Mouse (Mus musculus) embryonic facial prominence, embryonic 13.5 days (tissue): Measurements from ENCODE around the gene Disc1. TPM values are rescaled to one million over a fixed set of nuclear protein-coding genes. Genes with fewer than 3 reads are reported as not detected.

Experiments used
- ATAC-seq: fragments of 200-750 bp; cut with Nextera tagmentation; 2 replicates; pipeline ENCODE4 v1.8.0; 2017; ENCODE audit warnings: low read depth; ENCODE audit not compliant: insufficient number of reproducible peaks, insufficient read depth, low FRiP score, low TSS enrichment
- H3K27ac ChIP-seq: fragments of 300-500 bp; sonication (generic); 2 replicates; pipeline ENCODE4 v1.5.1; 2015; ENCODE audit warnings: moderate library complexity, mild to moderate bottlenecking, inconsistent platforms
- H3K27me3 ChIP-seq: fragments of 300-500 bp; sonication (generic); 2 replicates; pipeline ENCODE4 v1.6.1; 2015; ENCODE audit warnings: mild to moderate bottlenecking, inconsistent platforms
- H3K36me3 ChIP-seq: fragments of 300-500 bp; sonication (generic); 2 replicates; pipeline ENCODE4 v1.6.1; 2015; ENCODE audit warnings: mild to moderate bottlenecking, inconsistent platforms
- H3K4me1 ChIP-seq: fragments of 300-500 bp; sonication (generic); 2 replicates; pipeline ENCODE4 v1.6.1; 2015; ENCODE audit warnings: inconsistent platforms
- H3K4me2 ChIP-seq: fragments of 300-500 bp; sonication (generic); 2 replicates; pipeline ENCODE4 v1.6.1; 2015; ENCODE audit warnings: moderate library complexity, mild to moderate bottlenecking, inconsistent platforms
- H3K4me3 ChIP-seq: fragments of 300-500 bp; sonication (generic); 2 replicates; pipeline ENCODE4 v1.5.1; 2015; ENCODE audit warnings: mild to moderate bottlenecking, inconsistent platforms
- H3K9ac ChIP-seq: fragments of 300-500 bp; sonication (generic); 2 replicates; pipeline ENCODE4 v1.6.1; 2015; ENCODE audit warnings: mild to moderate bottlenecking, inconsistent platforms
- H3K9me3 ChIP-seq: fragments of 300-500 bp; sonication (generic); 2 replicates; pipeline ENCODE4 v1.6.1; 2016; ENCODE audit warnings: inconsistent platforms
- WGBS: fragments of 180-500 bp; shearing (Covaris S2); methylation state at CpG from one replicate; pipeline ENCODE4 v1.1.7; 2015; ENCODE audit warnings: mixed read lengths; 5-methylcytosine and 5-hydroxymethylcytosine counted together
- polyA plus RNA-seq: library from polyadenylated mRNA; unstranded; fragments of >200 nt; fragmentation: Nextera tagmentation; extraction: Ambion mirVana; gene quantifications from 2 replicates; pipeline ENCODE4 v1.2.1, GENCODE M21; 2015

Disc1 gene
- polyA plus RNA-seq, 1 experiment from 2014 or later = 3.3 TPM

DNA sequence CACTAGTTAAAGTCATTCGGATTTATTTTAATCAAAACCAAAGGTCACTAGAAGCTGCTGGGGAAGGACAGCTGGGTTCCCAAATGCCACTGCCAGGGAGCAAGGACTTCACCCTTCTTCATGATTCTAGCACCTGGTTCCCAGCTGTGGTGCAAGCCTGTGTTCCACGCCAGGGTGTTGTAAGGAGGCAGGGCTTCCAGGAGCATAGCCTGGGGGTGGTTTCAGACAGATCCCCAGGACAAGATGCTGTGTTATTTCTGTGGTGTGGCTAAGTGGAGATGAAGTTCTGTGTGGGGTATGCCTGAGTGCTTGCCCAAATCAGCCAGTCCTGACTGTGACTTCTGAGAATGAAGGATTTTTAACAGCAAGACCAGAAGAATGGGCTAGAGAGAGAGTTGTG is 12.5 kb upstream of the Disc1 start:
- H3K4me2 ChIP-seq = no peak overlapping the region
- H3K9me3 ChIP-seq = 0 out of 2 replicates have a peak, but pooled peaks cover 3% of the 10 kb centered on the region
- H3K4me3 ChIP-seq = no peak overlapping the region
- ATAC-seq = peak; percentile 37; the same call in 1 of the 2 replicates
- peaks cover 39% of the 10 kb centered on the region for H3K36me3 ChIP-seq
- H3K27ac ChIP-seq = peak overlapping the region; percentile 77; the same call in 1 of the 2 replicates
- no peaks in the 10 kb centered on the region for H3K27me3 ChIP-seq
- 18% methylated on average over 2 of the region's 2 CpGs for WGBS
- H3K9ac ChIP-seq = no peak overlapping the region
- peaks cover 37% of the 10 kb centered on the region for H3K4me1 ChIP-seq

DNA sequence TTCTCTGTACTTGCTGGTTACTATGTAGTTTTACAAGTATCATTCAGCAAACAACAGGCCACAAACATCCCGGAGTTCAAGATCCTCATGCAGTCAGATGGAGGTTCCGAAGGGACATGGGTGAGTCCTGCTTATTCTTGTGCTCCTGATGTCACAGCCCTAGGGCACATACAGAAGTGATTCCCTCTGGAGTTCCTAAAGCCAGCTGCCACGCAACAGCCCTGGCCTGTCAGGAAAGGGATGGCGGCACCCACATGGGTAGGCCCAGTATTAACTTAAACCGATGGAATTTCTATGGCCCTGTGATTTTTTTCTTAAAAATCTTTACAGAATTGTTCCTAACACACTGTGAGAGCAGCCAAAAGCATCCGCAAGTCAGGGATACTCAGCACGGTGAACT is 10.6 kb upstream of the Disc1 start:
- H3K4me3 ChIP-seq = no peak overlapping the region
- peaks cover 37% of the 10 kb centered on the region for H3K4me1 ChIP-seq
- H3K9ac ChIP-seq = no peak overlapping the region
- 32% methylated on average over 7 of the region's 7 CpGs for WGBS
- H3K36me3 ChIP-seq = peaks cover 22% of the 10 kb centered on the region
- ATAC-seq = no peak
- H3K9me3 ChIP-seq = 0 out of 2 replicates have a peak, but pooled peaks cover 3% of the 10 kb centered on the region
- peak overlapping the region; percentile 70 for H3K27ac ChIP-seq
- no peak overlapping the region for H3K4me2 ChIP-seq
- no peaks in the 10 kb centered on the region for H3K27me3 ChIP-seq

DNA sequence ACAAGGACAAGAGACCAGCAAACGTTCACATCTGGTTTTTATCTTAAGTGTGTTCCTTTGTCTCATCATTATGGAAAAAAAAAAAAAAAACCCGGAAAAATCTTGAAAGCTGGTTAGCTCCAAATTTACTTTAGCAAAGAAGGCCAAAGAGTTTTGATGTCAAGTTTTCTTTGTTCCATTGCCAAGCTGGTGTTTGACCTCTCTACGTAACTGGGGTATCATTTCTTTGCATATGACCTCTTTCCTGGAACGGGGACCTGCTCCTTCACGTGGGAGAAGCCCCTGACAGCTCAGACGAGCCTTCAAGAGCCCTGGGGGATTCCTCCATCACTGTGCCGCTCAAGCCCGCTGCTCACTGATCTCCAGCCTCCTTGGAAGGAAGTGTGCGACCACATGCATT is 10.1 kb upstream of the Disc1 start:
- 6% methylated on average over 9 of the region's 9 CpGs for WGBS
- Histone ChIP-seq H3K36me3 (peaks cover 17% of the 10 kb centered on the region), H3K27ac (peak overlapping the region; percentile 70), H3K4me1 (peaks cover 37% of the 10 kb centered on the region), H3K4me2 (no peak overlapping the region), H3K9me3 (0 out of 2 replicates have a peak, but pooled peaks cover 3% of the 10 kb centered on the region), H3K4me3 (no peak overlapping the region), H3K27me3 (no peaks in the 10 kb centered on the region), H3K9ac (no peak overlapping the region)
- ATAC-seq = no peak

DNA sequence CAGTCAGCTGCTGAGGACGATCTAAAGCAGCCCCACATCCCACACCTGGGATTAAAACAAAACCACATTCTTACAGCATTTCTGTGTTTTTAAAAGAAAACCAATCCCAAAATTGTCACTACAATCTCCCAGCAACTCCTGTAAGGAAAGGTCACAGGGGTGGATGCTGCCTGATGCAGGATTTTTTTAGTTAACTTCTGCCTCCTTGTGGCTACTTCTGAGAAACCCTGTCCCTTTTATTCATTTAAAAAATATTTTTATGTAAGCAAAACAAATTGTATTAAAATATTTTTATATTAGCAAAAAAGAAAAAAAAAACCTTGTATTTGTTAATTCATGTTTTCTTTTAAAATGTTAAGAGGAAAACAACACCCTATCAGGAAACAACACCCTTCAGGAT is 8.2 kb upstream of the Disc1 start:
- H3K27ac ChIP-seq = no peak overlapping the region
- H3K4me3 ChIP-seq = no peak overlapping the region
- no peak for ATAC-seq
- H3K9ac ChIP-seq = no peak overlapping the region
- H3K27me3 ChIP-seq = no peaks in the 10 kb centered on the region
- H3K4me2 ChIP-seq = no peak overlapping the region
- H3K9me3 ChIP-seq = 0 out of 2 replicates have a peak, but pooled peaks cover 3% of the 10 kb centered on the region
- 54% methylated on average over 1 of the region's 1 CpGs for WGBS
- H3K4me1 ChIP-seq = peaks cover 34% of the 10 kb centered on the region
- no peaks in the 10 kb centered on the region for H3K36me3 ChIP-seq

DNA sequence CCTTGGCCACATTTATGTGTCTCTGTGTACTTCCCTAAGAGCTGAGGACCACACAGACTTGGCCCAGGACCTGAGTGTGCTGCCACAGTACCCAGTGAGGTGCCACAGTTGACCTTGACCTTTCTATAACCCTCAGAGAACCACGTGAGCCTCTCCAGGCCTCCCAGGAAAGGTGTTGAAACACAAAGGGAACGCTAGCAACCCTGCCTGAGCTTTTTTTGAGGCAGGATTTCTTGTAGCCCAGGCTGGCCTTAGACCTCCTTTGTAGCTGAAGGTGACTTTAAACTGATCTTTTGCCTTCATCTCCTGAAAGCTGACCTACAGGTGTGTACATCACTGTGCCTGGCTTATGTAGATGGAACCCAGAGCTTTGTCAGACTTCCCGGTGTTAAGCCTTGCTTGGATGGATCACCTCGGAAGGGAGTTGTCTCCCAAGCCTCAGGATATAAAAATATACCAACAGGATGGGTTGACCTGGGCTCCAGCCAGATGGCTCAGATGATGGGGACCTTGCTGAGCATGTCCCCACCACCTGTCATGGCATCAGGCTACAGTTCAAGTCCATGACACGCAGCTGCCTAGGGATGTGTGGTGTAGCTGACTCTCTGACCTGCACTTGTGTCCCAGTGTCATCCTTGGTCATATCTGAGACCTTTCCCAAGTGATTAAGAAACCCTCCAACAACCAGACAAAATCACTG is 4.8 kb upstream of the Disc1 start:
- Histone ChIP-seq H3K9me3 (0 out of 2 replicates have a peak, but pooled peaks cover 3% of the 10 kb centered on the region), H3K27ac (no peak overlapping the region), H3K4me2 (no peak overlapping the region), H3K36me3 (no peaks in the 10 kb centered on the region), H3K4me1 (peaks cover 10% of the 10 kb centered on the region), H3K27me3 (peaks cover 21% of the 10 kb centered on the region), H3K9ac (no peak overlapping the region), H3K4me3 (no peak overlapping the region)
- WGBS = 63% methylated on average over 5 of the region's 5 CpGs
- no peak for ATAC-seq

DNA sequence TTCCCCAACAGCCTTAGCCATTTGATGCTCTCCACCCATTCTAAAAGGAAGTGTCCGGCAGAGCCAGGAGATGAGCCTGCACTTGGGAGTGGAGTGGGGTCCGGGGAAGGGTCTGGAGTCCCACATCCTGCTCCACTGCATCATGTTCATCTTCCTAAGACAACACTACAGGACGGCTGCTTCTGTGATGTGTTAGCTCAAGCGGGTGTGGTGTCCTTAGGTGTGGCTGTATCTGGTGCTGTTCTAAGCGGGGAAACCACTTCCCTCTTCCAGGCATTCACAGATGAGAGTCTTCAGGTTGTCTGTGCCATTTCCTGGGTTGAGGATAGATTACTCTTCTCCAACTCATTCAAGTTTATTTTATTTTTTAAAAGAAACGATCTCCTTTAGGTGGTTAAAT is 4.2 kb upstream of the Disc1 start:
- Histone ChIP-seq H3K27me3 (peaks cover 27% of the 10 kb centered on the region), H3K4me3 (no peak overlapping the region), H3K27ac (no peak overlapping the region), H3K36me3 (no peaks in the 10 kb centered on the region), H3K9ac (no peak overlapping the region), H3K4me2 (no peak overlapping the region), H3K4me1 (peaks cover 11% of the 10 kb centered on the region), H3K9me3 (0 out of 2 replicates have a peak, but pooled peaks cover 3% of the 10 kb centered on the region)
- ATAC-seq = no peak
- 73% methylated on average over 6 of the region's 6 CpGs for WGBS

DNA sequence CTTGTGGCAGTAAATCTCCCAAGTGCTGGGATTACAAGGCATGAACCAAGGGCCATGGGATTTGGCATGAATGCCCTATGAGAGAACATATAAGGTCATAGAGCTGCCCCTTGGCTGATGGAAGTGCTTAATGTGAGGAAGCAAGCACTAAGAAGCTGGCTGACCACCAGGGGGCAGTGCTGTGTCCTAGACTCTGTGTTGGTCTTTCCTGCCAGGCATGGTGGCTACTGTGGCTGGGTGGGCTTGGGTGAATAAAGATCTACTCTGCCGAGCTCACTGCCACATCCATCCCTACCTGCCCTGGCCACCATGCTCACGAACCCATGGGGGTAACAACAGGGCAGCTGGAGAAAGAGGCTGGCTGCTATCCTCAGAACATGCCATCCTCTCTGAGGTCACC is 2.0 kb upstream of the Disc1 start:
- 46% methylated on average over 2 of the region's 2 CpGs for WGBS
- Histone ChIP-seq H3K36me3 (no peaks in the 10 kb centered on the region), H3K9ac (no peak overlapping the region), H3K27me3 (peaks cover 37% of the 10 kb centered on the region), H3K4me3 (no peak overlapping the region), H3K9me3 (no peaks in the 10 kb centered on the region), H3K4me2 (no peak overlapping the region), H3K4me1 (peaks cover 12% of the 10 kb centered on the region), H3K27ac (no peak overlapping the region)
- no peak for ATAC-seq

DNA sequence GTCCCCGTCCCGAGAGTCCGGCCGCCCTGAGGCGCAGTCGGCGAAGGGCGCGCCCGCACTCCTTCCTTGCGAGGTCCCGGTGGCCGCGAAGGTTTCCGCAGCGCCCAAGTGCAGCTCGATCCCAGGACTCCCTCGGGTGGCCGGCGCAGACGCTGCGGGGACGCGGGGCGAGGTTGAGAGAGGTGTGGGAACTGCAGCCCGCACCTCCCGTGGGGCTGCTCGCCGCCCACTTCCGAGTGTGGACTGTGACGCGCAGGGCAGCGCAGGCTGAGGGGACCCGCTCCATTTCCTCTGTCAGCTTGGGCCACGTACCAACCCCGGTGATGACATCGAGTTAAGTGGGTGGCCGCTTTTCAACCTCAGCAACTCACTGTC is 428 bp downstream of the Disc1 start:
- Histone ChIP-seq H3K27me3 (peaks cover 37% of the 10 kb centered on the region), H3K4me2 (peak overlapping the region; percentile 97), H3K27ac (peak overlapping the region; percentile 71; the same call in 1 of the 2 replicates), H3K9ac (peak overlapping the region; percentile 83), H3K9me3 (no peaks in the 10 kb centered on the region), H3K4me1 (peaks cover 12% of the 10 kb centered on the region), H3K4me3 (peak overlapping the region; percentile 76), H3K36me3 (no peaks in the 10 kb centered on the region)
- peak; percentile 56; the same call in 1 of the 2 replicates for ATAC-seq
- WGBS = under 1% methylated on average over 38 of the region's 38 CpGs

DNA sequence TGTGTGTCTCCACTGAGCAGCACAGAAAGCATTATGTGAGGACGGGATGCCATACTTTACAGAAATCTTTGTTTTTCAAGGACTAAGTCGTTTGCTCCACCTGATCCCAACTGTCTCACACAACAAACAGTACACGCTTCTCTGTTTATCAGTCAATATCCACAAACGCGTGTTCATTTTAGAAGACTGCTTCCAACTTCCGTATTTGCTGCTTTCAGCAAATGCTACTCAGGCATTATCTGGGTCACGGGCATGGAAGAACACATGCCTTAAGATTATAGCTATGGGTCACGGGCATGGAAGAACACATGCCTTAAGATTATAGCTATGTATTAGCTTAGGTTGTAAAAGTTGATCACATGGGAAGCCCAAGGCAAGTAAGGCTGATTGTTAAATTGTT is 6.9 kb downstream of the Disc1 start:
- H3K4me3 ChIP-seq = no peak overlapping the region
- no peaks in the 10 kb centered on the region for H3K9me3 ChIP-seq
- no peak for ATAC-seq
- WGBS = 84% methylated on average over 8 of the region's 8 CpGs
- no peaks in the 10 kb centered on the region for H3K4me1 ChIP-seq
- H3K9ac ChIP-seq = no peak overlapping the region
- H3K27ac ChIP-seq = no peak overlapping the region
- no peaks in the 10 kb centered on the region for H3K27me3 ChIP-seq
- H3K36me3 ChIP-seq = no peaks in the 10 kb centered on the region
- H3K4me2 ChIP-seq = no peak overlapping the region

DNA sequence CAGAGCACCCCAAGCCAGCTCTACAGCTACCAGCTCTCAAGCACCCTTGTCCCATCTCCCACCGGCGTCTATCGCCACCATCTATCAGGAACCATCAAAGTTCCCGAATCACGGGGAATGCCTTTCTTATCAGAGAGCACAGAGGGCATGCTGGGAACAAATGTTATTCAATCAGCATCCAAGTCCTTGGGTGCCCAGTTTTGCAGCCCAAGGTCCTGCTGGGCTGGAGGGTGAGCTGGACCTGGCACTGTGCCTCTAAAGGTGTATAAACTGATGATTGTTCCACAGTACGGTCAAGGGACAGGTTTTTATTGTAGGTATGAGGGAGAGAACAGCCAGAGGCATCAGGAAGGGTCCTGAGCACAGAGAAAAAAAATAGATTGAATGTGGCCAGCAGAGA is 11.6 kb downstream of the Disc1 start:
- no peak for ATAC-seq
- Histone ChIP-seq H3K4me1 (peaks cover 22% of the 10 kb centered on the region), H3K4me2 (no peak overlapping the region), H3K4me3 (no peak overlapping the region), H3K27ac (no peak overlapping the region), H3K9me3 (no peaks in the 10 kb centered on the region), H3K9ac (no peak overlapping the region), H3K36me3 (no peaks in the 10 kb centered on the region), H3K27me3 (no peaks in the 10 kb centered on the region)
- WGBS = 87% methylated on average over 6 of the region's 6 CpGs

DNA sequence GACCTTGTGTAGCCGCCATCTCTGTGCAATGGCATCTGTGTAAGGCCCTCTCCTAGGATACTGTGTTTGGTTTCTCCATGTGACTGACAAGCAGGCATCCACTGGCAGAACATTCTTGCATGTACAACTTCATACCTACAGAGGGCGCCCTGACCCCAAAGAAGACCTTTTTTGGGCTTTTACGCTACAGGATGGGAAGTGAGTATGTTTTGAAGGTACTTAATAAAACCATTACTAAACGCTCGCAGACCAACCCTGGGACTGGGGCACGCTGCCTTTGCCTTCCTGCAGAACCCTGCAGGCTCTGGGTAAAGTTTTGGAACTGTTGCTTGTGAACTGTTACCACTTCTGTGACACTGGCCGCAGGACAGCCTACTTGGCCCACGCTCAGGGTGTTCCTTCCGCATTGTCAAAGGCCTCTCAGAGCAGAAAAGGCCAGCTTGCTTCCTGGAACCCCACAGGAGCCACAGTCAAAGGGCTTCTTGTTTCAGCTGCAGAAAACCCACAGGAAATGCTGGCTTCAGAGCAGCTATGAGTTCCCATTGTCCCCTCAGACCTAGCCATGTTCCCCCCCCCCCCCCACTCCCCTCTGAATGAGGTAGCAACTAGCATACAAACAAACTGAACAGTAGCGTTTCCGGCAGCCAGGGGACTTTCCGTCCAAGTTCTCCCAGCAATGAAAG is 13.1 kb downstream of the Disc1 start:
- Histone ChIP-seq H3K36me3 (no peaks in the 10 kb centered on the region), H3K27me3 (no peaks in the 10 kb centered on the region), H3K4me2 (peak overlapping the region; percentile 46), H3K4me3 (no peak overlapping the region), H3K4me1 (peaks cover 22% of the 10 kb centered on the region), H3K9me3 (no peaks in the 10 kb centered on the region), H3K9ac (peak overlapping the region; percentile 44; the same call in 1 of the 2 replicates), H3K27ac (peak overlapping the region; percentile 75)
- ATAC-seq = 0 out of 2 replicates have a peak, but pooled peaks have one; percentile 52
- WGBS = 15% methylated on average over 12 of the region's 12 CpGs

DNA sequence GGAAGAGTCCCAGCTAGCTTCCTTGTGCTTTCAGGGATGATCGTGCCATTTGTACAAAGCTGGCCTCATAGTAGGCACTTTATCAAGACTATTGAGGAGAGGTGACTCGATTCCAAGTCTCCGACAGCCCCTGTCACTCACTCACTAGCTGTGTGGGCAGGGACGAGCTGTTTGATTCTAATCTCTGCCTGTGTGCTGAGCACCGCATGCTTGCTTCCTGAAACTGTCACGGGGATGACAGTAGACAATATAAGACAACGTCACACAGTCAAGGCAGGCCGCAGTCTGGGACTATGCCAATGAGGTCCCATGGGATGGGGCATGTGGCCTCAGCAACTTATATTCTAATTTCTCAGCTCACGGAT is 13.6 kb downstream of the Disc1 start:
- Histone ChIP-seq H3K27me3 (no peaks in the 10 kb centered on the region), H3K27ac (peak overlapping the region; percentile 75), H3K36me3 (no peaks in the 10 kb centered on the region), H3K4me2 (no peak overlapping the region), H3K4me3 (no peak overlapping the region), H3K9me3 (no peaks in the 10 kb centered on the region), H3K9ac (no peak overlapping the region), H3K4me1 (peaks cover 22% of the 10 kb centered on the region)
- 56% methylated on average over 9 of the region's 9 CpGs for WGBS
- ATAC-seq = no peak
